Mouse (Mus musculus) Patski (cell line): ENCODE measurements around the gene Mon2. TPM values are rescaled to one million over a fixed set of nuclear protein-coding genes. Genes with fewer than 3 reads are reported as not detected.

Experiments used
- ATAC-seq: fragments of 100-300 bp; one replicate; pipeline ENCODE4 v1.8.0; 2021
- CTCF ChIA-PET: fragments of 350-600 bp; sonication (Branson Sonifier 250); formaldehyde crosslinking; loops from one replicate; lab custom pipeline; 2022; ENCODE audit warnings: inconsistent platforms; lab: Charles Lee
- POLR2A ChIA-PET: fragments of 350-600 bp; sonication (Branson Sonifier 250); formaldehyde crosslinking; loops from one replicate; lab custom pipeline; 2022; ENCODE audit warnings: antibody characterized with exemption, inconsistent platforms; lab: Charles Lee
- DNase-seq: peaks from one replicate; pipeline ENCODE4 v3.0.0-alpha.2; 2011; ENCODE audit warnings: low read depth, low spot score
- H3K27me3 ChIP-seq: fragments of 371-371 bp; one replicate; pipeline ENCODE4 v1.5.1; 2021
- CTCF ChIP-seq: fragments of 100-300 bp; IDR thresholded peaks from one replicate; pipeline ENCODE4 v1.5.1; 2021
- in situ Hi-C: fragments of 300-500 bp; cut with MboI; formaldehyde crosslinking; loops from 3 replicates; pipeline ENCODE4 v1.11.1; 2018; ENCODE audit warnings: low pct_unique_long_range_greater_than_20kb, mixed read lengths
- polyA plus RNA-seq: library from polyadenylated mRNA; unstranded; gene quantifications from one replicate; pipeline ENCODE4 v1.2.3, GENCODE M21; 2021

The Mon2 gene
- polyA plus RNA-seq, 1 experiment from 2014 or later, result 66.9 TPM

GRCm38 (mm10) chr10:122985515-122986319, 90.6 kb downstream of the Mon2 start:
- no peaks in the 10 kb centered on the region for H3K27me3 ChIP-seq
- no peak for DNase-seq
- TF ChIP-seq CTCF, result no peak
- in situ Hi-C loops, result no loop called here
- peak; percentile 74 for ATAC-seq
- ChIA-PET POLR2A (interaction anchor here (0.6 to 4.6 kb wide), 11 partner anchors 11 to 179 kb away, joined by 3 to 39 read pairs (median 4); no protein-coding TSS in a partner anchor), CTCF (interaction anchor here (1.6 to 2.1 kb wide), 2 partner anchors 137 to 179 kb away, joined by 5 to 7 read pairs; no protein-coding TSS in a partner anchor)

GRCm38 (mm10) chr10:122985252-122985514, 91.1 kb downstream of the Mon2 start:
- in situ Hi-C loops, result no loop called here
- ATAC-seq (peak; percentile 38), DNase-seq (no peak)
- H3K27me3 ChIP-seq, result no peaks in the 10 kb centered on the region
- POLR2A ChIA-PET, result interaction anchor here (0.6 to 4.6 kb wide), 12 partner anchors 12 to 179 kb away, joined by 3 to 39 read pairs (median 5); no protein-coding TSS in a partner anchor
- CTCF ChIA-PET, result interaction anchor here (1.6 to 2.1 kb wide), 2 partner anchors 137 to 178 kb away, joined by 5 to 7 read pairs; no protein-coding TSS in a partner anchor
- TF ChIP-seq CTCF, result no peak

GRCm38 (mm10) chr10:122984531-122985251, 91.6 kb downstream of the Mon2 start:
- in situ Hi-C loops, result loop anchor here (5.0 kb wide), 1 partner anchor 87 kb away; no protein-coding TSS in a partner anchor
- ATAC-seq (no peak), DNase-seq (no peak)
- ChIA-PET POLR2A (interaction anchor here (0.6 to 4.6 kb wide), 17 partner anchors 11 to 417 kb away, joined by 3 to 39 read pairs (median 4); no protein-coding TSS in a partner anchor), CTCF (interaction anchor here (1.6 to 2.1 kb wide), 3 partner anchors 136 to 181 kb away, joined by 4 to 7 read pairs (median 5); no protein-coding TSS in a partner anchor)
- H3K27me3 ChIP-seq, result no peaks in the 10 kb centered on the region
- no peak for TF ChIP-seq CTCF

- in situ Hi-C loops, result loop anchor here (5.0 kb wide), 1 partner anchor 87 kb away; no protein-coding TSS in a partner anchor
- no peak for TF ChIP-seq CTCF
These were observed 92.5 kb downstream of the Mon2 start for GRCm38 (mm10) chr10:122983579-122984530.

GRCm38 (mm10) chr10:122982909-122983578, 93.3 kb downstream of the Mon2 start:
- ChIA-PET CTCF (interaction anchor here (1.6 to 2.2 kb wide), 4 partner anchors 88 to 180 kb away, joined by 4 to 7 read pairs (median 5); no protein-coding TSS in a partner anchor), POLR2A (interaction anchor here (1.0 to 4.6 kb wide), 6 partner anchors 10 to 177 kb away, joined by 3 to 39 read pairs (median 4); no protein-coding TSS in a partner anchor)
- DNase-seq (no peak), ATAC-seq (no peak)
- in situ Hi-C loops, result loop anchor here (5.0 kb wide), 1 partner anchor 86 kb away; no protein-coding TSS in a partner anchor
- no peaks in the 10 kb centered on the region for H3K27me3 ChIP-seq
- no peak for TF ChIP-seq CTCF

More at GRCm38 (mm10) chr10:122983579-122984530, 92.5 kb downstream of the Mon2 start:
- ChIA-PET CTCF (interaction anchor here (1.6 to 2.2 kb wide), 5 partner anchors 89 to 181 kb away, joined by 4 to 7 read pairs (median 5); no protein-coding TSS in a partner anchor), POLR2A (interaction anchor here (0.6 to 4.6 kb wide), 14 partner anchors 10 to 416 kb away, joined by 3 to 39 read pairs (median 4); no protein-coding TSS in a partner anchor)
- DNase-seq (no peak), ATAC-seq (no peak)
- no peaks in the 10 kb centered on the region for H3K27me3 ChIP-seq

GRCm38 (mm10) chr10:122980123-122980522, 96.2 kb downstream of the Mon2 start:
- in situ Hi-C loops, result loop anchor here (5.0 kb wide), 1 partner anchor 83 kb away; no protein-coding TSS in a partner anchor
- TF ChIP-seq CTCF, result no peak
- ChIA-PET POLR2A (interaction anchor here (0.6 to 1.2 kb wide), 2 partner anchors 85 to 173 kb away, joined by 4 to 7 read pairs; no protein-coding TSS in a partner anchor), CTCF (no interaction called here)
- DNase-seq (no peak), ATAC-seq (no peak)
- no peaks in the 10 kb centered on the region for H3K27me3 ChIP-seq

GRCm38 (mm10) chr10:122979356-122979755, 96.9 kb downstream of the Mon2 start:
- no peak for DNase-seq
- CTCF ChIA-PET, result no interaction called here
- no peak for ATAC-seq
- in situ Hi-C loops, result no loop called here
- H3K27me3 ChIP-seq, result no peaks in the 10 kb centered on the region
- POLR2A ChIA-PET, result no interaction called here
- no peak for TF ChIP-seq CTCF

- no peaks in the 10 kb centered on the region for H3K27me3 ChIP-seq
- POLR2A ChIA-PET, result interaction anchor here (0.7 to 1.0 kb wide), 2 partner anchors 169 to 478 kb away, joined by 4 to 5 read pairs; no protein-coding TSS in a partner anchor
- no peak for ATAC-seq
- DNase-seq, result no peak
- no peak for TF ChIP-seq CTCF
- in situ Hi-C loops, result no loop called here
- CTCF ChIA-PET, result interaction anchor here (1.3 kb wide), 1 partner anchor 169 kb away, joined by 3 read pairs; no protein-coding TSS in a partner anchor
These were observed 100.3 kb downstream of the Mon2 start for GRCm38 (mm10) chr10:122976038-122976437.
